Mouse (Mus musculus): Measurements from ENCODE around the gene Ubac2. TPM values are rescaled to one million over a fixed set of nuclear protein-coding genes. Genes with fewer than 3 reads are reported as not detected.

Gene Ubac2
- polyA plus RNA-seq, 1 experiment from 2014 or later: 67.5 TPM

- Histone ChIP-seq H3K9me3 (ENCODE audit: control insufficient read depth, low read length) (no peaks in the 10 kb centered on the region), H3K36me3 (ENCODE audit: control insufficient read depth, insufficient read depth, low read length) (peaks cover 12% of the 10 kb centered on the region), H3K4me1 (replicated peaks; ENCODE audit: control insufficient read depth, insufficient read depth, low read length) (no peaks in the 10 kb centered on the region), H3K9ac (ENCODE audit: low read length) (no peak overlapping the region), H3K4me3 (ENCODE audit: low read depth, low read length) (no peak overlapping the region), H3K4me2 (ENCODE audit: low read length) (no peak overlapping the region), H3K27me3 (replicated peaks; ENCODE audit: control insufficient read depth, insufficient read depth, low read length) (no peaks in the 10 kb centered on the region), H3K27ac (ENCODE audit: low read depth) (no peak overlapping the region)
- 68% methylated on average over 7 of the region's 7 CpGs for WGBS
- ATAC-seq (replicated peaks; ENCODE audit: low FRiP score, low TSS enrichment, low read depth) (no peak), DNase-seq (ENCODE audit: low spot score) (no peak)
Observed at GRCm38 (mm10) chr14:122010301-122010700, 131.9 kb downstream of the Ubac2 start.

GRCm38 (mm10) chr14:122011768-122012167, 133.3 kb downstream of the Ubac2 start:
- ATAC-seq (replicated peaks; ENCODE audit: low FRiP score, low TSS enrichment, low read depth) (no peak), DNase-seq (ENCODE audit: low spot score) (no peak)
- Histone ChIP-seq H3K36me3 (ENCODE audit: control insufficient read depth, insufficient read depth, low read length) (peaks cover 12% of the 10 kb centered on the region), H3K27ac (ENCODE audit: low read depth) (no peak overlapping the region), H3K9me3 (ENCODE audit: control insufficient read depth, low read length) (no peaks in the 10 kb centered on the region), H3K4me2 (ENCODE audit: low read length) (no peak overlapping the region), H3K4me1 (replicated peaks; ENCODE audit: control insufficient read depth, insufficient read depth, low read length) (no peaks in the 10 kb centered on the region), H3K27me3 (replicated peaks; ENCODE audit: control insufficient read depth, insufficient read depth, low read length) (no peaks in the 10 kb centered on the region), H3K4me3 (ENCODE audit: low read depth, low read length) (no peak overlapping the region), H3K9ac (ENCODE audit: low read length) (no peak overlapping the region)
- 92% methylated on average over 8 of the region's 8 CpGs for WGBS

GRCm38 (mm10) chr14:122012193-122012592, 133.8 kb downstream of the Ubac2 start:
- 62% methylated on average over 5 of the region's 5 CpGs for WGBS
- no peak for DNase-seq (ENCODE audit: low spot score)
- no peak for ATAC-seq (replicated peaks; ENCODE audit: low FRiP score, low TSS enrichment, low read depth)
- H3K9ac ChIP-seq (ENCODE audit: low read length): no peak overlapping the region
- H3K9me3 ChIP-seq (ENCODE audit: control insufficient read depth, low read length): no peaks in the 10 kb centered on the region
- H3K4me1 ChIP-seq (replicated peaks; ENCODE audit: control insufficient read depth, insufficient read depth, low read length): no peaks in the 10 kb centered on the region
- H3K4me3 ChIP-seq (ENCODE audit: low read depth, low read length): no peak overlapping the region
- peaks cover 12% of the 10 kb centered on the region for H3K36me3 ChIP-seq (ENCODE audit: control insufficient read depth, insufficient read depth, low read length)
- no peak overlapping the region for H3K4me2 ChIP-seq (ENCODE audit: low read length)
- H3K27ac ChIP-seq (ENCODE audit: low read depth): no peak overlapping the region
- no peaks in the 10 kb centered on the region for H3K27me3 ChIP-seq (replicated peaks; ENCODE audit: control insufficient read depth, insufficient read depth, low read length)

GRCm38 (mm10) chr14:122012814-122013213, 134.4 kb downstream of the Ubac2 start:
- Histone ChIP-seq H3K27ac (ENCODE audit: low read depth) (no peak overlapping the region), H3K9ac (ENCODE audit: low read length) (no peak overlapping the region), H3K9me3 (ENCODE audit: control insufficient read depth, low read length) (no peaks in the 10 kb centered on the region), H3K27me3 (replicated peaks; ENCODE audit: control insufficient read depth, insufficient read depth, low read length) (no peaks in the 10 kb centered on the region), H3K4me2 (ENCODE audit: low read length) (no peak overlapping the region), H3K4me3 (ENCODE audit: low read depth, low read length) (no peak overlapping the region), H3K4me1 (replicated peaks; ENCODE audit: control insufficient read depth, insufficient read depth, low read length) (no peaks in the 10 kb centered on the region), H3K36me3 (ENCODE audit: control insufficient read depth, insufficient read depth, low read length) (peaks cover 12% of the 10 kb centered on the region)
- 72% methylated on average over 13 of the region's 13 CpGs for WGBS
- no peak for ATAC-seq (replicated peaks; ENCODE audit: low FRiP score, low TSS enrichment, low read depth)
- DNase-seq (ENCODE audit: low spot score): no peak

GRCm38 (mm10) chr14:122013417-122013951, 135.1 kb downstream of the Ubac2 start:
- ATAC-seq (replicated peaks; ENCODE audit: low FRiP score, low TSS enrichment, low read depth): no peak
- H3K4me2 ChIP-seq (ENCODE audit: low read length): no peak overlapping the region
- H3K36me3 ChIP-seq (ENCODE audit: control insufficient read depth, insufficient read depth, low read length): peaks cover 12% of the 10 kb centered on the region
- H3K9ac ChIP-seq (ENCODE audit: low read length): no peak overlapping the region
- no peaks in the 10 kb centered on the region for H3K27me3 ChIP-seq (replicated peaks; ENCODE audit: control insufficient read depth, insufficient read depth, low read length)
- H3K4me1 ChIP-seq (replicated peaks; ENCODE audit: control insufficient read depth, insufficient read depth, low read length): no peaks in the 10 kb centered on the region
- WGBS: 72% methylated on average over 14 of the region's 14 CpGs
- no peak overlapping the region for H3K27ac ChIP-seq (ENCODE audit: low read depth)
- no peak for DNase-seq (ENCODE audit: low spot score)
- no peak overlapping the region for H3K4me3 ChIP-seq (ENCODE audit: low read depth, low read length)
- no peaks in the 10 kb centered on the region for H3K9me3 ChIP-seq (ENCODE audit: control insufficient read depth, low read length)

- Histone ChIP-seq H3K4me2 (ENCODE audit: low read length) (no peak overlapping the region), H3K36me3 (ENCODE audit: control insufficient read depth, insufficient read depth, low read length) (peaks cover 23% of the 10 kb centered on the region; the same call in 1 of the 2 replicates), H3K4me1 (replicated peaks; ENCODE audit: control insufficient read depth, insufficient read depth, low read length) (no peaks in the 10 kb centered on the region), H3K4me3 (ENCODE audit: low read depth, low read length) (no peak overlapping the region), H3K9me3 (ENCODE audit: control insufficient read depth, low read length) (no peaks in the 10 kb centered on the region), H3K9ac (ENCODE audit: low read length) (no peak overlapping the region), H3K27ac (ENCODE audit: low read depth) (no peak overlapping the region), H3K27me3 (replicated peaks; ENCODE audit: control insufficient read depth, insufficient read depth, low read length) (no peaks in the 10 kb centered on the region)
- 88% methylated on average over 2 of the region's 2 CpGs for WGBS
- DNase-seq (ENCODE audit: low spot score): no peak
- no peak for ATAC-seq (replicated peaks; ENCODE audit: low FRiP score, low TSS enrichment, low read depth)
Observed at GRCm38 (mm10) chr14:122017958-122018357, 139.5 kb downstream of the Ubac2 start.

GRCm38 (mm10) chr14:122019389-122019788, 141.0 kb downstream of the Ubac2 start:
- Histone ChIP-seq H3K4me2 (ENCODE audit: low read length) (no peak overlapping the region), H3K36me3 (ENCODE audit: control insufficient read depth, insufficient read depth, low read length) (peaks cover 23% of the 10 kb centered on the region; the same call in 1 of the 2 replicates), H3K4me3 (ENCODE audit: low read depth, low read length) (no peak overlapping the region), H3K27me3 (replicated peaks; ENCODE audit: control insufficient read depth, insufficient read depth, low read length) (no peaks in the 10 kb centered on the region), H3K27ac (ENCODE audit: low read depth) (no peak overlapping the region), H3K9ac (ENCODE audit: low read length) (no peak overlapping the region), H3K4me1 (replicated peaks; ENCODE audit: control insufficient read depth, insufficient read depth, low read length) (no peaks in the 10 kb centered on the region), H3K9me3 (ENCODE audit: control insufficient read depth, low read length) (no peaks in the 10 kb centered on the region)
- DNase-seq (ENCODE audit: low spot score) (no peak), ATAC-seq (replicated peaks; ENCODE audit: low FRiP score, low TSS enrichment, low read depth) (no peak)
- WGBS: 93% methylated on average over 2 of the region's 2 CpGs

GRCm38 (mm10) chr14:122020567-122020966, 142.1 kb downstream of the Ubac2 start:
- Histone ChIP-seq H3K4me2 (ENCODE audit: low read length) (no peak overlapping the region), H3K36me3 (ENCODE audit: control insufficient read depth, insufficient read depth, low read length) (peaks cover 23% of the 10 kb centered on the region; the same call in 1 of the 2 replicates), H3K9ac (ENCODE audit: low read length) (no peak overlapping the region), H3K27ac (ENCODE audit: low read depth) (no peak overlapping the region), H3K4me3 (ENCODE audit: low read depth, low read length) (no peak overlapping the region), H3K4me1 (replicated peaks; ENCODE audit: control insufficient read depth, insufficient read depth, low read length) (no peaks in the 10 kb centered on the region), H3K9me3 (ENCODE audit: control insufficient read depth, low read length) (no peaks in the 10 kb centered on the region), H3K27me3 (replicated peaks; ENCODE audit: control insufficient read depth, insufficient read depth, low read length) (no peaks in the 10 kb centered on the region)
- ATAC-seq (replicated peaks; ENCODE audit: low FRiP score, low TSS enrichment, low read depth): no peak
- 89% methylated on average over 6 of the region's 6 CpGs for WGBS
- no peak for DNase-seq (ENCODE audit: low spot score)

- no peaks in the 10 kb centered on the region for H3K27me3 ChIP-seq (replicated peaks; ENCODE audit: control insufficient read depth, insufficient read depth, low read length)
- H3K36me3 ChIP-seq (ENCODE audit: control insufficient read depth, insufficient read depth, low read length): peaks cover 23% of the 10 kb centered on the region; the same call in 1 of the 2 replicates
- no peak for DNase-seq (ENCODE audit: low spot score)
- no peaks in the 10 kb centered on the region for H3K9me3 ChIP-seq (ENCODE audit: control insufficient read depth, low read length)
- no peak for ATAC-seq (replicated peaks; ENCODE audit: low FRiP score, low TSS enrichment, low read depth)
- H3K4me2 ChIP-seq (ENCODE audit: low read length): no peak overlapping the region
- H3K27ac ChIP-seq (ENCODE audit: low read depth): no peak overlapping the region
- H3K4me1 ChIP-seq (replicated peaks; ENCODE audit: control insufficient read depth, insufficient read depth, low read length): no peaks in the 10 kb centered on the region
- 93% methylated on average over 1 of the region's 1 CpGs for WGBS
- no peak overlapping the region for H3K9ac ChIP-seq (ENCODE audit: low read length)
- no peak overlapping the region for H3K4me3 ChIP-seq (ENCODE audit: low read depth, low read length)
Observed at GRCm38 (mm10) chr14:122023054-122023453, 144.6 kb downstream of the Ubac2 start.
